Mouse (Mus musculus) megakaryocyte, embryonic 14.5 days (primary cell): ENCODE measurements around the gene Tmed10.

Experiments used
- FLI1 ChIP-seq: IDR thresholded peaks from 2 replicates; pipeline ENCODE4 v1.6.1; 2012; ENCODE audit warnings: low read length, inconsistent platforms, mixed read lengths
- GATA1 ChIP-seq: IDR thresholded peaks from 3 replicates; pipeline ENCODE4 v1.6.1; 2012; ENCODE audit warnings: mixed read lengths, low read length, inconsistent platforms, borderline replicate concordance

DNA sequence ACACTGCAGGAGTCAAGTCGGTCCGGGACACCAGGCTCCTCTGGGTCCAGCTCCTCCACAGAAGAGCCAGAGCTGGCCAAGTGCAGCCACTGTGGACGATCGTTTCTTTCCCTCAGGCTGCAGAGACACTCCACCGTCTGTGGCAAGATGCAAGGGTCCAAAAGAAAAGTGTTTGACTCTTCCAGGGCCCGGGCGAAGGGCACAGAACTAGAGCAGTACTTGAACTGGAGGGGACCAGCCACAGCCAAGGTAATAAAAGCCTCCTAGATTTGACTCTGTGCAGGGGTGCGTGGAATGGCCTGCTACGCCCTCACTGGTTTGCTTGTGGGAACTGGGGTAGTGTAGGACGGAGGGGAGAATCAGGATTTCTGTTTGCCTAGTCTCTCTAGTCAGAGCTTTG, 84.0 kb downstream of the Tmed10 start:
- no peak for TF ChIP-seq GATA1
- no peak for TF ChIP-seq FLI1
